Mouse (Mus musculus) myocyte (in vitro differentiated cells): ENCODE data around the gene Cenpp. TPM values are rescaled to one million over a fixed set of nuclear protein-coding genes. Genes with fewer than 3 reads are reported as not detected.
A peak's percentile ranks its signal among the peaks of the same experiment; 100 is the strongest.

Source experiments
- H3K27me3 ChIP-seq: one replicate; pipeline ENCODE4 v1.6.1; 2011; ENCODE audit not compliant: control insufficient read depth, insufficient read depth, insufficient read length
- H3K36me3 ChIP-seq: one replicate; pipeline ENCODE4 v1.6.1; 2011; ENCODE audit not compliant: control insufficient read depth, insufficient read depth
- H3K4me2 ChIP-seq: one replicate; pipeline ENCODE4 v1.6.1; 2011; ENCODE audit warnings: low read depth, control low read depth
- H3K4me3 ChIP-seq: one replicate; pipeline ENCODE4 v1.5.1; 2011; ENCODE audit warnings: mild to moderate bottlenecking, control low read depth, moderate library complexity
- H3K79me2 ChIP-seq: one replicate; pipeline ENCODE4 v1.6.1; 2011; ENCODE audit not compliant: control insufficient read depth, insufficient read depth
- H3ac ChIP-seq: one replicate; pipeline ENCODE4 v1.6.1; 2011; ENCODE audit not compliant: control insufficient read depth, insufficient read length
- CEBPB ChIP-seq: IDR thresholded peaks from 2 replicates; pipeline ENCODE4 v1.6.1; 2011; ENCODE audit warnings: mild to moderate bottlenecking, moderate library complexity; ENCODE audit not compliant: poor library complexity, insufficient read depth, severe bottlenecking
- E2F4 ChIP-seq: IDR thresholded peaks from one replicate; pipeline ENCODE4 v1.6.1; 2011; ENCODE audit warnings: mild to moderate bottlenecking, control low read depth, moderate library complexity; ENCODE audit not compliant: insufficient read depth
- MAX ChIP-seq: IDR thresholded peaks from one replicate; pipeline ENCODE4 v1.6.1; 2011; ENCODE audit warnings: low read depth, mild to moderate bottlenecking, control low read depth
- MYOD1 ChIP-seq, 3 experiments: IDR thresholded peaks; one replicate each; pipeline ENCODE4 v1.6.1; 2011; ENCODE audit warnings: control low read depth in 2 of 3, low read depth in 2 of 3, mild to moderate bottlenecking in 2 of 3, moderate library complexity in 1 of 3; ENCODE audit not compliant: insufficient read length in 2 of 3, control insufficient read depth in 1 of 3
- MYOG ChIP-seq, 3 experiments: IDR thresholded peaks; one replicate each; pipeline ENCODE4 v1.6.1; 2011; ENCODE audit warnings: control low read depth in 2 of 3, low read depth in 2 of 3, mild to moderate bottlenecking in 2 of 3; ENCODE audit not compliant: insufficient read length in 2 of 3, control insufficient read depth in 1 of 3, insufficient read depth in 1 of 3
- POLR2A ChIP-seq: IDR thresholded peaks from one replicate; pipeline ENCODE4 v1.6.1; 2011; ENCODE audit warnings: low read depth, mild to moderate bottlenecking, control low read depth, moderate library complexity; ENCODE audit not compliant: insufficient read length
- POLR2AphosphoS2 ChIP-seq: IDR thresholded peaks from one replicate; pipeline ENCODE4 v1.6.1; 2011; ENCODE audit warnings: low read depth, control low read depth; ENCODE audit not compliant: insufficient read length
- REST ChIP-seq: IDR thresholded peaks from one replicate; pipeline ENCODE4 v1.6.1; 2011; ENCODE audit warnings: mild to moderate bottlenecking, control low read depth, moderate library complexity; ENCODE audit not compliant: insufficient read depth, insufficient read length
- SRF ChIP-seq: IDR thresholded peaks from one replicate; pipeline ENCODE4 v1.6.1; 2011; ENCODE audit warnings: low read depth; ENCODE audit not compliant: control insufficient read depth, insufficient read length
- TCF12 ChIP-seq: IDR thresholded peaks from one replicate; pipeline ENCODE4 v1.6.1; 2011; ENCODE audit warnings: mild to moderate bottlenecking, control low read depth; ENCODE audit not compliant: poor library complexity, insufficient read depth, severe bottlenecking
- TCF3 ChIP-seq: IDR thresholded peaks from one replicate; pipeline ENCODE4 v1.6.1; 2011; ENCODE audit warnings: low read depth, control low read depth; ENCODE audit not compliant: insufficient read length
- USF1 ChIP-seq: IDR thresholded peaks from one replicate; pipeline ENCODE4 v1.6.1; 2011; ENCODE audit warnings: low read depth, mild to moderate bottlenecking, control low read depth, moderate library complexity
- polyA plus RNA-seq: library from polyadenylated mRNA; unstranded; fragments of >200 nt; fragmentation: generic; extraction: Trizol; gene quantifications from one replicate; pipeline ENCODE4 v1.2.1, GENCODE M21; 2012; ENCODE audit warnings: missing spikeins

The Cenpp gene
- polyA plus RNA-seq, 1 experiment, result 6.3 TPM

DNA sequence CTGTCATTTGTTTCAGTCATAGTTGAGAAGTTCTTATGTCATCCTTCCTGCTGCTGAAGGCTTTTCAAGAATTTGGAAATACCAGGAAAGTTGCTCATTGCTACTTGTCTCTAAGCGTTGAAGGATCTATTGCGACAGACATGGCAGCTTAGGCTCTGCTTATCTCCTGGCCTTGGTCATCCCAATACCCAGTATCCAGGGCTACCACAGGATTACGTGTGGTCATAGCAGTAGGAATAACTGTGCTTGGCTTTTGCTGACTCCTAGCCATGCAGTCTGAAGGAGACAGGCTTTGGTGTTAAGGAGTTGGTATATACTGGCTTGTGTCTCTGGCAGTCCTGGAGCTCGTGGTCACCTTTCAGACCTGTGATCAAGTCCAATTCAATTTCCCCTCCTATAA lies 192.3 kb downstream of the Cenpp start:
- Histone ChIP-seq H3K4me2 (no peak overlapping the region), H3K27me3 (no peaks in the 10 kb centered on the region), H3K79me2 (no peaks in the 10 kb centered on the region), H3K36me3 (peaks cover 40% of the 10 kb centered on the region), H3K4me3 (no peak overlapping the region), H3ac (no peak overlapping the region)
- TF ChIP-seq TCF12, result no peak
- 0 out of 2 replicates have a peak, but pooled peaks have one; percentile 43 for TF ChIP-seq CEBPB

DNA sequence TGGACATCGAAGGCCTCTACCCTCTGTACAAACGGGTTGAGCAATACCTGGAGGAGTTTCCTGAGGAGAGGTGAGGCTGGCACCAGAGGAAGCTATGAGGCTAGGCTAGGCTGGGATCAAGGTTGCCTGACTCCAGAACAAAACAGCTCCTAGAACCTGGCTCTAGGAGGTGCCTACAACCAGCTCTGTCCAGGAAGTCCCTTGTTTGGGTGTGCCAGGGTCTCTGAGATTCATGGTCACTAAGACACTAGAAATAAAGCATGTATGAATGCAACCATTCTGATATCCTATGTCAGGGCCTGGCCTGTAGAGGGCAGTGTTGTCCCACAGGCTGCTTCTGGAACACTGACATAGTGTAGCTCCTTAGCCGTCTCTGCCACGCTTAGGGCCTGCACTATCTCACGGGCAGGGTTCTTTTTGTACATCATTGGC lies 203.3 kb downstream of the Cenpp start:
- H3K4me2 ChIP-seq, result no peak overlapping the region
- H3K4me3 ChIP-seq, result no peak overlapping the region
- TF ChIP-seq CEBPB (no peak), POLR2AphosphoS2 (no peak), SRF (no peak), TCF3 (no peak), MYOD1 (IDR thresholded peaks at IDR 0.05; ENCODE audit: control insufficient read depth in 1 of 3, insufficient read length in 2 of 3, low read depth in 2 of 3) (no peak), E2F4 (no peak), POLR2A (no peak), REST (no peak), TCF12 (no peak), MYOG (IDR thresholded peaks at IDR 0.05; ENCODE audit: control insufficient read depth in 1 of 3, insufficient read depth in 1 of 3, insufficient read length in 2 of 3, low read depth in 2 of 3) (no peak), USF1 (no peak), MAX (no peak)
- H3K27me3 ChIP-seq, result no peaks in the 10 kb centered on the region
- peaks cover 18% of the 10 kb centered on the region for H3K36me3 ChIP-seq
- no peak overlapping the region for H3ac ChIP-seq
- H3K79me2 ChIP-seq, result no peaks in the 10 kb centered on the region

- no peak overlapping the region for H3ac ChIP-seq
- H3K79me2 ChIP-seq, result no peaks in the 10 kb centered on the region
- no peak overlapping the region for H3K4me2 ChIP-seq
- H3K4me3 ChIP-seq, result no peak overlapping the region
- TF ChIP-seq MYOD1 (IDR thresholded peaks at IDR 0.05; ENCODE audit: control insufficient read depth in 1 of 3, insufficient read length in 2 of 3, low read depth in 2 of 3), result no peak
- H3K36me3 ChIP-seq, result peaks cover 11% of the 10 kb centered on the region
- H3K27me3 ChIP-seq, result no peaks in the 10 kb centered on the region
Measured at GRCm38 (mm10) chr13:49444451-49444850, 208.1 kb downstream of the Cenpp start.

GRCm38 (mm10) chr13:49436170-49436569 lies 216.4 kb downstream of the Cenpp start:
- H3K79me2 ChIP-seq, result peaks cover 7% of the 10 kb centered on the region
- H3K4me3 ChIP-seq, result no peak overlapping the region
- TF ChIP-seq USF1, result no peak
- TF ChIP-seq MYOD1 (IDR thresholded peaks at IDR 0.05; ENCODE audit: control insufficient read depth in 1 of 3, insufficient read length in 2 of 3, low read depth in 2 of 3), result peak in 1 of 3 experiments; percentile 16
- no peak for TF ChIP-seq TCF3
- TF ChIP-seq POLR2A, result no peak
- TF ChIP-seq POLR2AphosphoS2, result no peak
- TF ChIP-seq REST, result no peak
- H3K4me2 ChIP-seq, result no peak overlapping the region
- H3K27me3 ChIP-seq, result no peaks in the 10 kb centered on the region
- no peak overlapping the region for H3ac ChIP-seq
- peaks cover 26% of the 10 kb centered on the region for H3K36me3 ChIP-seq

- Histone ChIP-seq H3K27me3 (no peaks in the 10 kb centered on the region), H3K36me3 (peaks cover 26% of the 10 kb centered on the region), H3K79me2 (peaks cover 11% of the 10 kb centered on the region), H3K4me2 (no peak overlapping the region), H3K4me3 (no peak overlapping the region), H3ac (no peak overlapping the region)
- TF ChIP-seq CEBPB (no peak), E2F4 (no peak), TCF12 (no peak), MYOD1 (IDR thresholded peaks at IDR 0.05; ENCODE audit: control insufficient read depth in 1 of 3, insufficient read length in 2 of 3, low read depth in 2 of 3) (no peak), REST (no peak), POLR2A (no peak), MYOG (IDR thresholded peaks at IDR 0.05; ENCODE audit: control insufficient read depth in 1 of 3, insufficient read depth in 1 of 3, insufficient read length in 2 of 3, low read depth in 2 of 3) (no peak), MAX (no peak), SRF (no peak), USF1 (no peak), POLR2AphosphoS2 (no peak)
Measured at GRCm38 (mm10) chr13:49435745-49436144, 216.8 kb downstream of the Cenpp start.
